Mouse (Mus musculus): ENCODE data around the gene Svs2. TPM values are rescaled to one million over a fixed set of nuclear protein-coding genes. Genes with fewer than 3 reads are reported as not detected.
"Not testable (repeated sequence)": the region's sequence is repeated elsewhere in the genome, so short reads cannot be mapped to it uniquely, and the experiment has no call there.

The Svs2 gene
- polyA plus RNA-seq, 1 experiment from 2014 or later = not detected

DNA sequence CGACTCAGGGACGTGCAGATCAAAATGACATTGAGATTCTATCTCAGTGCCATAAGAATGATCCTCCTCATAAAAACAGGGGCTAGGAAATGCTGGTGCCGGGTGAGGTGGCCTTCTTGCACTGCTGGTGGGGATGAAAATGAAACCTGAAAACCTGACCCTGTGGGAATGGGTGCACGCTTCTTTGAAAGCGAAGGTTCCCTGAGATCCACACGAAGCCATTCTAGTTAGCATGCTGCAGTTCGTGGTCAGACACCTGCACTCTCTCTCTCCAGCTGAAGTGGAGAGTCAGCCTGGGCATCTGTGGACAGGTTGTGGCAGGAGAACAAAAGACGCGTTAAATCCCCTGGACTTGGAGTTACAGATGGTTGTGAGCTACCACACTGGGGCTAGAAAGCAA lies 19.0 kb downstream of the Svs2 start:
- Histone ChIP-seq H3K36me3 (replicated peaks; ENCODE audit: insufficient read depth, low read length) (no peaks in the 10 kb centered on the region), H3K9ac (replicated peaks) (no peak overlapping the region), H3K4me1 (ENCODE audit: insufficient read depth) (no peaks in the 10 kb centered on the region), H3K9me3 (ENCODE audit: low read length) (no peaks in the 10 kb centered on the region), H3K27ac (ENCODE audit: low read depth) (no peak overlapping the region), H3K27me3 (ENCODE audit: insufficient read depth, low read length) (no peaks in the 10 kb centered on the region), H3K4me2 (ENCODE audit: low read depth, low read length) (no peak overlapping the region), H3K4me3 (ENCODE audit: low read depth, low read length) (no peak overlapping the region)
- TF ChIP-seq EP300 (IDR thresholded peaks at IDR 0.05; ENCODE audit: low read depth) (no peak), CTCF (IDR thresholded peaks at IDR 0.05; ENCODE audit: low read depth) (no peak)
- no peak for DNase-seq
- ATAC-seq = no peak
- 74% methylated on average over 9 of the region's 9 CpGs for WGBS (ENCODE audit: insufficient replicate concordance)

DNA sequence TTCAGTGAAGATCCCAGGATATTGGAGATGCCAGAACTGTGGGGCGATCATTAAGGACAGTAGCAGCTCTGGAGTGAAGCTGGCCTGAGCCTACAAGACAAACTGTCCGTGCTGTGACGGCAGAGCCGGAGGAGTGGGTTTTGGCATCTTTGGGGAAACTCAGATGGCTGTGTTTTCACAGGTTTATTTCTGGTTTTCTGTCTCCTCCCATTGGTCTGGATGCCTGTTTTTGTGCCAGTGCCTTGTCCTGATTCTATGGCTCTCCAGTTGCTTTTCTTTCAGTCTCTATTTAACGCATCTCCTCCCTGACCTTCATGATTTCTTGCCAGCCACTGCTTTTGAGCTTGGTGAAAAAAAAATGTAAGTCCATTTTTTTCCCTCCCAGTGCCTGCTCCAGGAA lies 25.6 kb downstream of the Svs2 start:
- Histone ChIP-seq H3K27ac (ENCODE audit: low read depth) (no peak overlapping the region), H3K4me2 (ENCODE audit: low read depth, low read length) (no peak overlapping the region), H3K9ac (replicated peaks) (no peak overlapping the region), H3K4me3 (ENCODE audit: low read depth, low read length) (no peak overlapping the region), H3K27me3 (ENCODE audit: insufficient read depth, low read length) (no peaks in the 10 kb centered on the region), H3K36me3 (replicated peaks; ENCODE audit: insufficient read depth, low read length) (no peaks in the 10 kb centered on the region), H3K4me1 (ENCODE audit: insufficient read depth) (no peaks in the 10 kb centered on the region), H3K9me3 (ENCODE audit: low read length) (0 out of 2 replicates have a peak, but pooled peaks cover 3% of the 10 kb centered on the region)
- DNase-seq (no peak), ATAC-seq (no peak)
- 84% methylated on average over 5 of the region's 5 CpGs for WGBS (ENCODE audit: insufficient replicate concordance)
- TF ChIP-seq EP300 (IDR thresholded peaks at IDR 0.05; ENCODE audit: low read depth) (no peak), CTCF (IDR thresholded peaks at IDR 0.05; ENCODE audit: low read depth) (no peak)

DNA sequence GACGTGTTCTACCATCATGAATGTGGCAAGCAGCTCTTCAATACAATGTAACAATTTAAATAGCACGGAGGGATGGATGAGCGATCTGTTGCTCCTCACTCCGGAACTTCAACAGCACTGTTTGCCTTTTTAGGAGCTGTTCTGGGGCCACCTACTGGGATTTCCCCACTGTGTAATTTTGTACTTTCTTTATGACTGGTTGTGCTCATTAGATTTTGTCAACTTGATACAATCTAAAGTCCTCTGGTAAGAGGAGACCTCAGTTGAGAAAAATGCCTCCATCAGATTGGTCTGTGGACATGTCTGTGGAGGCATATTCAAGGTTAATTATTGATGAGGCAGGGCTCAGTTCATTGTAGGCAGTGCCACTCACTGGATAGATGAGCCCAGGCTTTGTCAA lies 27.4 kb downstream of the Svs2 start:
- H3K4me1 ChIP-seq (ENCODE audit: insufficient read depth) = no peaks in the 10 kb centered on the region
- no peak for DNase-seq
- WGBS (ENCODE audit: insufficient replicate concordance) = 77% methylated on average over 4 of the region's 4 CpGs
- 0 out of 2 replicates have a peak, but pooled peaks cover 3% of the 10 kb centered on the region for H3K9me3 ChIP-seq (ENCODE audit: low read length)
- H3K27ac ChIP-seq (ENCODE audit: low read depth) = no peak overlapping the region
- H3K27me3 ChIP-seq (ENCODE audit: insufficient read depth, low read length) = no peaks in the 10 kb centered on the region
- no peak for ATAC-seq
- no peak overlapping the region for H3K9ac ChIP-seq (replicated peaks)
- no peaks in the 10 kb centered on the region for H3K36me3 ChIP-seq (replicated peaks; ENCODE audit: insufficient read depth, low read length)
- no peak overlapping the region for H3K4me3 ChIP-seq (ENCODE audit: low read depth, low read length)
- H3K4me2 ChIP-seq (ENCODE audit: low read depth, low read length) = no peak overlapping the region
- TF ChIP-seq CTCF (IDR thresholded peaks at IDR 0.05; ENCODE audit: low read depth) = no peak
- TF ChIP-seq EP300 (IDR thresholded peaks at IDR 0.05; ENCODE audit: low read depth) = no peak

DNA sequence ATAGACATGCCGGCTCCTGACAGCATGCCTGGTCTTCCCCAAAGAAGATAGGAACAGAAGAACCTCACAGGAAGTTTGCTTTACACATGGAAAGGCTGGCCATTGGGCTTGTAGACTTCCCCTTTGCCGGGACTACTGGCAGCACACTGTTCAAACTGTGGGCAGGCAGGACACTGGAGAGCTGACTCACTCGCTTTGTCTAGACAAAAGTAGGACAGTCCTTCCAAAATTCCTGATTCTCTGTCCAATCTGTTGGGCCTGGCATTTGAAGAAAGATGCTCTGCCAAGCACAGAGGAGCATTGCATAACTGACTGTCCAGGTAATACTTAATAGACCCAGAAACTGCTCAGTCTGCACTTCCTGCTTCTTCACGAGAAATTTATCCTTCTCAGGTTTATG lies 31.6 kb downstream of the Svs2 start:
- Histone ChIP-seq H3K9me3 (ENCODE audit: low read length) (0 out of 2 replicates have a peak, but pooled peaks cover 3% of the 10 kb centered on the region), H3K27me3 (ENCODE audit: insufficient read depth, low read length) (no peaks in the 10 kb centered on the region), H3K4me2 (ENCODE audit: low read depth, low read length) (no peak overlapping the region), H3K9ac (replicated peaks) (no peak overlapping the region), H3K4me1 (ENCODE audit: insufficient read depth) (no peaks in the 10 kb centered on the region), H3K4me3 (ENCODE audit: low read depth, low read length) (no peak overlapping the region), H3K27ac (ENCODE audit: low read depth) (no peak overlapping the region), H3K36me3 (replicated peaks; ENCODE audit: insufficient read depth, low read length) (no peaks in the 10 kb centered on the region)
- DNase-seq = no peak
- TF ChIP-seq CTCF (IDR thresholded peaks at IDR 0.05; ENCODE audit: low read depth) (no peak), EP300 (IDR thresholded peaks at IDR 0.05; ENCODE audit: low read depth) (no peak)
- ATAC-seq = no peak
- WGBS (ENCODE audit: insufficient replicate concordance) = 43% methylated on average over 4 of the region's 4 CpGs

DNA sequence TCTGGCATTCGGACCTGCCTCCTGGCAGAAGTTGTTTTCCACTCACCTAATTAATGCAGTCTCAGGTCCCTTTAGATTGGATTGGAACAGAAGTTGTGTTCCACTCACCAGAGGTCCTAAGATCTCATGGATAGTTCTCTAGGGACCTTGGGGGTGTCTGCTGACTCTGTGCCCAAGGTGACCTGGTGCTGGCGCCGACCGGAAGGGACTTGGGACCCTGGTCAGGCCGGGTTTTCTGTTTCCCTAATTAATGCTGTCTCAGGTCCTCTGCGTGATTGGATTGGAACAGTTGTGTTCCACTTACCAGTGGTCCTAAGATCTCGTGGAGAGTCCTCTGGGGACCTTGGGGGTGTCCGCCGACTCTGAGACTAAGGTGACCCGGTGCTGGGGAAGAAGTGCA lies 32.3 kb downstream of the Svs2 start:
- not testable (repeated sequence) for DNase-seq; H3K9me3 ChIP-seq (ENCODE audit: low read length); ATAC-seq; H3K4me3 ChIP-seq (ENCODE audit: low read depth, low read length); H3K27ac ChIP-seq (ENCODE audit: low read depth); H3K36me3 ChIP-seq (replicated peaks; ENCODE audit: insufficient read depth, low read length); H3K4me1 ChIP-seq (ENCODE audit: insufficient read depth); H3K4me2 ChIP-seq (ENCODE audit: low read depth, low read length); H3K27me3 ChIP-seq (ENCODE audit: insufficient read depth, low read length); H3K9ac ChIP-seq (replicated peaks)
- WGBS (ENCODE audit: insufficient replicate concordance) = 87% methylated on average over 10 of the region's 10 CpGs

DNA sequence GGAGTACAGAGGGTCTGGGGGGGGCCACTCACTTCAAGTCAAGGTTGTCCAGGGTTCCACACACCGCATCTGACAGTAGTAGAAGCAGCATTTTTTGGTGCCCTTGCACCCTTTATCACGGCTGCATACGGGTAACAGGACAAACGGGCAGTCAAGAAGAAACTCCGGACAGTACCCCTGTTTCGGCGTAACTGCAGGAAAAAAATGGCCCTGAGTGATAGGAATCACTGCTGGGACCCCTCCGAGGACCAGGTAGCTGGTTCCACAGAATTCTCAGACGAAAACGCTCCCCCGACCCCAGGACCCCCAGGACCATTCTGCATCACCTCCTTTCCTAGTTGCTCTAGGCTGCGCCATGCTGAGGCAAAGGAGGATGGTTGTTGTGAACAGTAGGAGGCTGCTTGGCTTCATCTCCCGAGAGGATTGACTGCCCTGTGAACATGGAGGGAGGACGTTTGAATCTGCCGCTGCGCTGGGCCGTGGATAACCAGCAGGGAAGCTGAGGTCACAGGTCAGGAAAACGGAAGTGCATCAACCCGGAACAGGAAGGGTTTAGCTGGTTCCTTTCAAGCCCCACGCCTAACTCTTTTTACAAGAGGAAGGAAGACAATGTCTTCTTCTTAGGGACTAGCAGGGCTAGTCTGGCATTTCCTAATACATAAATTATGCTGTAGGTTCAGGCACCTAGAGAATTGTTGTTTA lies 38.5 kb downstream of the Svs2 start, which contains the start of gene Wfdc15a:
Wfdc15a (minus strand) TSS at position 505 of the 702 bp plus-strand sequence.
- Histone ChIP-seq H3K36me3 (replicated peaks; ENCODE audit: insufficient read depth, low read length) (no peaks in the 10 kb centered on the region), H3K27me3 (ENCODE audit: insufficient read depth, low read length) (no peaks in the 10 kb centered on the region), H3K4me2 (ENCODE audit: low read depth, low read length) (no peak within 1 kb of the TSS), H3K9ac (replicated peaks) (no peak within 1 kb of the TSS), H3K27ac (ENCODE audit: low read depth) (no peak within 1 kb of the TSS), H3K4me1 (ENCODE audit: insufficient read depth) (no peaks in the 10 kb centered on the region), H3K9me3 (ENCODE audit: low read length) (no peaks in the 10 kb centered on the region), H3K4me3 (ENCODE audit: low read depth, low read length) (no peak within 1 kb of the TSS)
- no peak for ATAC-seq
- no peak for DNase-seq
- TF ChIP-seq CTCF (IDR thresholded peaks at IDR 0.05; ENCODE audit: low read depth) (no peak), EP300 (IDR thresholded peaks at IDR 0.05; ENCODE audit: low read depth) (no peak)
- 71% methylated on average over 20 of the region's 20 CpGs for WGBS (ENCODE audit: insufficient replicate concordance)

DNA sequence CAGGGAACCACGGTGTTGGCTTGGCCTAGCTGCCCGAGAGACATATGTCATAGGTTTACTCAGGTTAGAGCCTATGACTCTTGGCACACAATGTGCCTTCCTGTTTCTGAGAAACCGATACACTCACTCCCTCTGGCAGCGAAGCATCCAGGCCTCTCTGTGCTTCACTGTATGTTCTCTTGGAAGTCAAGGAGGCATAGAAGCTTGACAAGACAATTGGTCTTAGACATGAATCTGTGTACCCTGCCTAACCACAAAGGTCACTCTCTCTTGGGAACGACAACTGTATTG lies 41.6 kb downstream of the Svs2 start:
- no peak overlapping the region for H3K27ac ChIP-seq (ENCODE audit: low read depth)
- DNase-seq (no peak), ATAC-seq (no peak)
- H3K4me2 ChIP-seq (ENCODE audit: low read depth, low read length) = no peak overlapping the region
- TF ChIP-seq EP300 (IDR thresholded peaks at IDR 0.05; ENCODE audit: low read depth) (no peak), CTCF (IDR thresholded peaks at IDR 0.05; ENCODE audit: low read depth) (no peak)
- no peaks in the 10 kb centered on the region for H3K27me3 ChIP-seq (ENCODE audit: insufficient read depth, low read length)
- H3K4me3 ChIP-seq (ENCODE audit: low read depth, low read length) = no peak overlapping the region
- H3K36me3 ChIP-seq (replicated peaks; ENCODE audit: insufficient read depth, low read length) = no peaks in the 10 kb centered on the region
- H3K9ac ChIP-seq (replicated peaks) = no peak overlapping the region
- H3K4me1 ChIP-seq (ENCODE audit: insufficient read depth) = no peaks in the 10 kb centered on the region
- no peaks in the 10 kb centered on the region for H3K9me3 ChIP-seq (ENCODE audit: low read length)
- 78% methylated on average over 5 of the region's 5 CpGs for WGBS (ENCODE audit: insufficient replicate concordance)

Data from liver, postnatal 0 days (tissue).